Comparison of ENCODE assay signal across 21 mouse cellular contexts in genomic region chr9:96687591-96688186, GRCm38 (mm10). TPM values are rescaled to one million over a fixed set of nuclear protein-coding genes. Genes with fewer than 3 reads are reported as not detected.
DNase-seq lines count a peak whose midpoint lies in the region; ATAC-seq and TF ChIP-seq lines count a peak whose summit lies in the region.
"Had no signal": no experiment of that assay in that cellular context is flagged by ENCODE, and none has a peak within 500 bp of the region (broad histone marks: within the 10 kb centered on the region; RNA-seq: fewer than 3 reads in every experiment).

No protein-coding gene starts in this region.

- H3K27ac ChIP-seq in lung, embryonic 16.5 days (ENCODE audit: low read length), result peak overlapping the region; percentile 88
- H3K27ac ChIP-seq in embryonic facial prominence, embryonic 14.5 days (replicated peaks; ENCODE audit: low read depth, low read length), result no peak overlapping the region; the same call in 1 of the 2 replicates
- peak overlapping the region; percentile 63 for H3K27ac ChIP-seq in stomach, postnatal 0 days (replicated peaks)
- H3K27ac ChIP-seq: embryonic facial prominence, embryonic 13.5 days; forebrain, embryonic 15.5 days; hindbrain, embryonic 12.5 days; left cerebral cortex, adult 2 months; neural tube, embryonic 13.5 days had no signal

- H3K9me3 ChIP-seq in lung, embryonic 16.5 days (ENCODE audit: control insufficient read depth, low read length), result no peaks in the 10 kb centered on the region
- H3K9me3 ChIP-seq in embryonic facial prominence, embryonic 14.5 days (ENCODE audit: control insufficient read depth, low read length), result no peaks in the 10 kb centered on the region
- no peaks in the 10 kb centered on the region for H3K9me3 ChIP-seq in stomach, postnatal 0 days (ENCODE audit: control insufficient read depth, low read length)
- H3K9me3 ChIP-seq: embryonic facial prominence, embryonic 13.5 days; forebrain, embryonic 15.5 days; heart, embryonic 12.5 days; hindbrain, embryonic 12.5 days; neural tube, embryonic 13.5 days had no signal

- peaks cover 17% of the 10 kb centered on the region for H3K4me1 ChIP-seq in lung, embryonic 16.5 days (replicated peaks; ENCODE audit: control insufficient read depth, insufficient read depth, low read length)
- no peaks in the 10 kb centered on the region; the same call in 1 of the 2 replicates for H3K4me1 ChIP-seq in lung, adult 2 months (ENCODE audit: control insufficient read depth, insufficient read depth, low read length)
- H3K4me1 ChIP-seq in embryonic facial prominence, embryonic 14.5 days (ENCODE audit: control insufficient read depth, insufficient read depth, low read length), result no peaks in the 10 kb centered on the region
- no peaks in the 10 kb centered on the region for H3K4me1 ChIP-seq in stomach, postnatal 0 days (replicated peaks; ENCODE audit: control insufficient read depth, insufficient read depth)
- H3K4me1 ChIP-seq: forebrain, embryonic 15.5 days; hindbrain, embryonic 12.5 days; neural tube, embryonic 13.5 days had no signal

- H3K36me3 ChIP-seq in lung, embryonic 16.5 days (ENCODE audit: control insufficient read depth, insufficient read depth, low read length), result peaks cover 23% of the 10 kb centered on the region
- H3K36me3 ChIP-seq in embryonic facial prominence, embryonic 14.5 days (ENCODE audit: control insufficient read depth, insufficient read depth, low read length), result peaks cover 38% of the 10 kb centered on the region
- H3K36me3 ChIP-seq in stomach, postnatal 0 days (ENCODE audit: control insufficient read depth, insufficient read depth, low read length), result peaks cover 16% of the 10 kb centered on the region

- intact Hi-C loops in heart, postnatal 10 days (cut with DNase I), result no loop called here

- peak; percentile 18; the same call in 1 of the 2 replicates for ATAC-seq in lung, embryonic 16.5 days (ENCODE audit: low read depth)
- ATAC-seq in embryonic facial prominence, embryonic 14.5 days (ENCODE audit: low read depth), result 0 out of 2 replicates have a peak, but pooled peaks have one; percentile 18
- ATAC-seq in stomach, postnatal 0 days (ENCODE audit: low FRiP score, low TSS enrichment), result no peak
- ATAC-seq: CD4-positive, CD25-positive, alpha-beta regulatory T cell, adult 4 months; forebrain, embryonic 15.5 days; liver, postnatal 0 days had no signal

- WGBS in lung, embryonic 16.5 days, result 72% methylated on average over 20 of the region's 20 CpGs
- 77% methylated on average over 20 of the region's 20 CpGs for WGBS in lung, adult 2 months
- 81% methylated on average over 20 of the region's 20 CpGs for WGBS in embryonic facial prominence, embryonic 14.5 days
- WGBS in stomach, postnatal 0 days, result 70% methylated on average over 20 of the region's 20 CpGs

- no peak for TF ChIP-seq EP300 in stomach, postnatal 0 days (optimal IDR thresholded peaks at IDR 0.05)

- no peak overlapping the region for H3K9ac ChIP-seq in lung, embryonic 16.5 days (ENCODE audit: low read length)
- no peak overlapping the region for H3K9ac ChIP-seq in embryonic facial prominence, embryonic 14.5 days (ENCODE audit: low read depth, low read length)
- H3K9ac ChIP-seq in stomach, postnatal 0 days (ENCODE audit: low read length), result no peak overlapping the region
- H3K9ac ChIP-seq: embryonic facial prominence, embryonic 13.5 days; forebrain, embryonic 15.5 days; heart, embryonic 12.5 days; hindbrain, embryonic 12.5 days; liver, postnatal 0 days; neural tube, embryonic 13.5 days had no signal

- no peak overlapping the region for H3K4me3 ChIP-seq in lung, embryonic 16.5 days (ENCODE audit: low read length)
- H3K4me3 ChIP-seq in lung, adult 2 months (replicated peaks; ENCODE audit: extremely low read depth, low read depth, low read length), result no peak overlapping the region
- no peak overlapping the region for H3K4me3 ChIP-seq in embryonic facial prominence, embryonic 14.5 days (ENCODE audit: low read depth, low read length)
- no peak overlapping the region for H3K4me3 ChIP-seq in stomach, postnatal 0 days (ENCODE audit: low read depth, low read length)
- H3K4me3 ChIP-seq: embryonic facial prominence, embryonic 13.5 days; forebrain, embryonic 15.5 days; heart, embryonic 12.5 days; hindbrain, embryonic 12.5 days; left cerebral cortex, adult 2 months; neural tube, embryonic 13.5 days had no signal

- no peak overlapping the region for H3K4me2 ChIP-seq in lung, embryonic 16.5 days (ENCODE audit: low read depth, low read length)
- no peak overlapping the region for H3K4me2 ChIP-seq in embryonic facial prominence, embryonic 14.5 days (ENCODE audit: low read depth, low read length)
- no peak overlapping the region for H3K4me2 ChIP-seq in stomach, postnatal 0 days (replicated peaks; ENCODE audit: low read depth)
- H3K4me2 ChIP-seq: embryonic facial prominence, embryonic 13.5 days; forebrain, embryonic 15.5 days; heart, embryonic 12.5 days; hindbrain, embryonic 12.5 days; neural tube, embryonic 13.5 days had no signal

- DNase-seq in heart, adult 11 months, result peak; percentile 90
- DNase-seq in heart, postnatal 10 days, result no peak
- no peak for DNase-seq in lung, adult 2 months
- peak; percentile 49 for DNase-seq in embryonic facial prominence, embryonic 14.5 days (ENCODE audit: low spot score)
- no peak for DNase-seq in stomach, postnatal 0 days (ENCODE audit: low spot score)
- no peak for DNase-seq in ovary, adult 18-20 months (ENCODE audit: low spot score)
- DNase-seq: gastrocnemius, postnatal 10 days; heart, adult 18-20 months; heart, postnatal 14 days; kidney, adult 8-10 months; kidney, postnatal 10 days; liver, postnatal 0 days; midbrain, embryonic 14.5 days had no signal

- no peak for TF ChIP-seq POLR2A in lung, adult 2 months (IDR thresholded peaks at IDR 0.05; ENCODE audit: borderline replicate concordance, extremely low read depth, low read depth, low read length)

- H3K27me3 ChIP-seq in lung, embryonic 16.5 days (ENCODE audit: control insufficient read depth, insufficient read depth, low read depth, low read length), result no peaks in the 10 kb centered on the region
- no peaks in the 10 kb centered on the region for H3K27me3 ChIP-seq in embryonic facial prominence, embryonic 14.5 days (replicated peaks; ENCODE audit: control insufficient read depth, insufficient read depth, low read length)
- H3K27me3 ChIP-seq in stomach, postnatal 0 days (ENCODE audit: control insufficient read depth, insufficient read depth, low read length), result no peaks in the 10 kb centered on the region
- H3K27me3 ChIP-seq: embryonic facial prominence, embryonic 13.5 days; forebrain, embryonic 15.5 days; heart, embryonic 12.5 days; hindbrain, embryonic 12.5 days; neural tube, embryonic 13.5 days had no signal

- no peak for TF ChIP-seq CTCF in lung, adult 2 months (IDR thresholded peaks at IDR 0.05; ENCODE audit: insufficient read depth, low read length)
- no peak for TF ChIP-seq CTCF in stomach, postnatal 0 days (IDR thresholded peaks at IDR 0.05; ENCODE audit: low read depth)

RNA-seq across cellular contexts. Expression of gene Rasa2, which starts 56.3 kb away (rescaled TPM):
- 1 to 10 TPM; 7.6 to 8.3 TPM for total RNA-seq in heart, postnatal 10 days (2021)
- polyA plus RNA-seq in lung, embryonic 16.5 days (2015; fragmentation: Nextera tagmentation; extraction: Ambion mirVana), result 15.3 and 18.9 TPM in 2 replicates
- polyA plus RNA-seq in lung, adult 2 months (2012; rRNA removed), result 1.4 and 2.3 TPM in 2 replicates
- 16.7 and 17.9 TPM in 2 replicates for polyA plus RNA-seq in embryonic facial prominence, embryonic 14.5 days (2014; fragmentation: Nextera tagmentation; extraction: Ambion mirVana)
- polyA plus RNA-seq in stomach, postnatal 0 days (2015; fragmentation: Nextera tagmentation; extraction: Ambion mirVana), result 12.2 and 12.5 TPM in 2 replicates

Comparison
In these comparisons a context has a peak if more than half of its experiments do, and no peak if none do; other contexts are left out.
1. DNase-seq: peak in heart, adult 11 months (single experiment) and embryonic facial prominence, embryonic 14.5 days (single experiment); none in heart, postnatal 10 days (0 of 2), lung, adult 2 months (single experiment), stomach, postnatal 0 days (single experiment) and ovary, adult 18-20 months (single experiment).